ENCODE assay signal across 8 mouse cellular contexts in the genomic region with DNA sequence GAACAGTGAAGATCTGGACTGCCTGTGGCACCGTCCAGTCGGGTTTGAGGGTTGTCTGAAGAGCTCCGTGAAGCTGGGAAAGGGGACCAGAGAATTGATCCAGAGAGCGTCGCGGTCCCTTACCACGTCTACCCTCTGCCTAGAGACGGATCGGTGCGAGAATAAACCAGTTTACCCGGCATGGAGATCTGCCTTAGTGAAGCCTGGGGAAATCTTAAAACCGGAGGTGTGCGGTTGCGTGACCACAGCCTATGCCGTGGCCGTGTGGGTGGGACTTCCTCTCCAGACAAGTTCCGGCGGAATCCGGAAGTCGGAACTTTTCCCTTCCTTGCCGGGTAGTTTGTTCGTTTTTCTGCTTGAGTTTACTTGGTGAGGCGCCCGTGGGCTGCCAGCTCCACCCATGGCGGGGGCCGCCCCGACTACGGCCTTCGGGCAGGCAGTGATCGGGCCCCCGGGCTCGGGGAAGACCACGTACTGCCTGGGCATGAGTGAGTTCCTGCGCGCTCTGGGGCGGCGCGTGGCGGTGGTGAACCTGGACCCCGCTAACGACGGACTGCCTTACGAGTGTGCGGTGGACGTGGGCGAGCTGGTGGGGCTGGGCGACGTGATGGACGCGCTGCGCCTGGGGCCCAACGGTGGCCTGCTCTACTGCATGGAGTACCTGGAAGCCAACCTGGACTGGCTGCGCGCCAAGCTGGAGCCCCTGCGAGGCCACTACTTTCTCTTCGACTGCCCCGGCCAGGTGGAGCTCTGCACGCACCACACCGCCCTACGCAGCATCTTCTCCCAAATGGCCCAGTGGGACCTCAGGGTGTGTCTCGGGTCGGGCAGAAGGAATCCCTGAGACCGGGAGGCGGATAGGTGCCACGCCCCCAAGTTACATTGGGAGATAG. TPM values are rescaled to one million over a fixed set of nuclear protein-coding genes. Genes with fewer than 3 reads are reported as not detected.
DNase-seq lines count a peak whose midpoint lies in the region; ATAC-seq lines count a peak whose summit lies in the region.

A gene (plus strand): TSS at position 304 of the 893 bp plus-strand sequence.

- H3K4me3 ChIP-seq in hindbrain, embryonic 15.5 days: peak within 1 kb of the TSS; percentile 89

- H3K27me3 ChIP-seq in hindbrain, embryonic 15.5 days: no peaks in the 10 kb centered on the region

- no peaks in the 10 kb centered on the region for H3K9me3 ChIP-seq in hindbrain, embryonic 15.5 days

- peaks cover 48% of the 10 kb centered on the region for H3K36me3 ChIP-seq in hindbrain, embryonic 15.5 days

- H3K4me2 ChIP-seq in hindbrain, embryonic 15.5 days: peak within 1 kb of the TSS; percentile 96

- peaks cover 19% of the 10 kb centered on the region for H3K4me1 ChIP-seq in hindbrain, embryonic 15.5 days (replicated peaks)

- peak; percentile 62 for DNase-seq in WW6 (ENCODE audit: low read depth, low spot score)
- peak; percentile 77 to 87 for DNase-seq in cerebellum, postnatal 25 days
- peak; percentile 85 to 88 for DNase-seq in frontal cortex, postnatal 36 days (ENCODE audit: low spot score in 2 of 2)
- peak; percentile 66 for DNase-seq in left cerebral cortex, adult 11 months (ENCODE audit: low spot score)
- peak; percentile 90 for DNase-seq in lung, postnatal 36 days
- peak; percentile 90 for DNase-seq in retina, postnatal 1 day
- peak; percentile 88 for DNase-seq in thymus, postnatal 4 days

- H3K9ac ChIP-seq in hindbrain, embryonic 15.5 days: peak within 1 kb of the TSS; percentile 78

- WGBS in hindbrain, embryonic 15.5 days: 1% methylated on average over 65 of the region's 65 CpGs

- H3K27ac ChIP-seq in hindbrain, embryonic 15.5 days (replicated peaks): peak within 1 kb of the TSS; percentile 82

- peak; percentile 93 for ATAC-seq in hindbrain, embryonic 15.5 days (ENCODE audit: low FRiP score, low read depth)

RNA-seq across cellular contexts. Expression of the gene that starts here (rescaled TPM):
- 17.6 and 19.7 TPM in 2 replicates for polyA plus RNA-seq in hindbrain, embryonic 15.5 days (2015; fragmentation: Nextera tagmentation; extraction: Ambion mirVana)

Comparison
In these comparisons a context has a peak if more than half of its experiments do, and no peak if none do; other contexts are left out.
1. Peak in every context shown above with its lines: DNase-seq, ATAC-seq, H3K4me3 ChIP-seq and H3K27ac ChIP-seq.